10 mouse cellular contexts compared by ENCODE assay signal in the genomic region with DNA sequence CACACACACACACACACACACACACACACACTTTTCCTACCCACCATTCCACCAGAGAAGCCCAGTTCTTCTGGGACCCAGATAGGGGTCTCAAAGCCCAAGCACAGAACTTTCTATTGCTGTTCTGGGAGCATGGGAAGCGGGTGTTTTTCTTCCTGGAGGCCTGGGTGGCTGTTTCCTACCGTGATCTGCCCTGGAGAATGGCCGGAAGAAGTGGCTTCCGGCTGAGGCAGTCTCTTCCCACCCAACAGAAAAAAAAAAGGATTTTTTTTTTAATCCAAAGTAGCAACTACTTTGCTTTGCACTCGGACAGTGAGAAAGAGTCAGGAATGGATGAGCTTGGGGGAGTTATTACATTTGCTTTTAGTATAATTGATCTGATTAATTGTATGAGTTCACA. TPM values are rescaled to one million over a fixed set of nuclear protein-coding genes. Genes with fewer than 3 reads are reported as not detected.
A peak's percentile ranks its signal among the peaks of the same experiment; 100 is the strongest.
DNase-seq lines count a peak whose midpoint lies in the region; ATAC-seq and TF ChIP-seq lines count a peak whose summit lies in the region.
"Had no signal": no experiment of that assay in that cellular context is flagged by ENCODE, and none has a peak within 500 bp of the region (broad histone marks: within the 10 kb centered on the region; RNA-seq: fewer than 3 reads in every experiment).

No protein-coding gene starts in this region.

- H3K9ac ChIP-seq in heart, adult 2 months (ENCODE audit: low read depth, low read length) = peak overlapping the region; percentile 60
- no peak overlapping the region for H3K9ac ChIP-seq in kidney, embryonic 16.5 days (replicated peaks; ENCODE audit: low read length)
- H3K9ac ChIP-seq in midbrain, embryonic 15.5 days = no peak overlapping the region

- H3K27ac ChIP-seq in gastrocnemius, adult 2 months = peak overlapping the region; percentile 85
- peak overlapping the region; percentile 93 for H3K27ac ChIP-seq in heart, adult 2 months
- H3K27ac ChIP-seq in kidney, embryonic 16.5 days (ENCODE audit: low read length) = peak overlapping the region; percentile 80
- no peak overlapping the region for H3K27ac ChIP-seq in midbrain, embryonic 15.5 days

- peaks cover 17% of the 10 kb centered on the region for H3K4me1 ChIP-seq in heart, adult 2 months (ENCODE audit: control insufficient read depth, insufficient read depth, low read length)
- H3K4me1 ChIP-seq in kidney, embryonic 16.5 days (ENCODE audit: insufficient read depth, low read length) = peaks cover 38% of the 10 kb centered on the region
- H3K4me1 ChIP-seq in midbrain, embryonic 15.5 days = no peaks in the 10 kb centered on the region

- TF ChIP-seq EP300 in heart, adult 2 months (IDR thresholded peaks at IDR 0.05; ENCODE audit: insufficient read depth, low read depth, low read length) = peak; percentile 87

- no peak for DNase-seq in gastrocnemius, adult 2 months
- no peak for DNase-seq in gastrocnemius, postnatal 10 days
- DNase-seq in heart, adult 2 months = peak; percentile 57 to 70
- peak; percentile 55 for DNase-seq in lung, postnatal 10 days
- DNase-seq in thymus, postnatal 4 days = no peak
- DNase-seq: layer of hippocampus, adult 9-11 months had no signal

- peak overlapping the region; percentile 23; the same call in 1 of the 2 replicates for H3K4me3 ChIP-seq in gastrocnemius, adult 2 months
- H3K4me3 ChIP-seq in heart, adult 2 months = 0 out of 2 replicates have a peak overlapping the region, but pooled peaks have one; percentile 19
- H3K4me3 ChIP-seq in kidney, embryonic 16.5 days (ENCODE audit: low read length) = no peak overlapping the region
- H3K4me3 ChIP-seq in midbrain, embryonic 15.5 days = no peak overlapping the region

- H3K4me2 ChIP-seq in kidney, embryonic 16.5 days (replicated peaks; ENCODE audit: low read depth, low read length) = peak overlapping the region; percentile 15; the same call in 1 of the 2 replicates
- H3K4me2 ChIP-seq in midbrain, embryonic 15.5 days = no peak overlapping the region

- TF ChIP-seq CTCF in gastrocnemius, adult 2 months (IDR thresholded peaks at IDR 0.05) = no peak
- TF ChIP-seq CTCF in heart, adult 2 months (IDR thresholded peaks at IDR 0.05) = no peak

- H3K36me3 ChIP-seq in heart, adult 2 months (ENCODE audit: control insufficient read depth, insufficient read depth, low read length) = no peaks in the 10 kb centered on the region; the same call in 1 of the 2 replicates
- H3K36me3 ChIP-seq in kidney, embryonic 16.5 days (ENCODE audit: insufficient read depth, low read length) = no peaks in the 10 kb centered on the region
- H3K36me3 ChIP-seq in midbrain, embryonic 15.5 days (replicated peaks) = no peaks in the 10 kb centered on the region

- no peaks in the 10 kb centered on the region for H3K79me2 ChIP-seq in heart, adult 2 months (replicated peaks; ENCODE audit: control insufficient read depth, insufficient read depth, low read length)

- TF ChIP-seq POLR2A in heart, adult 2 months (IDR thresholded peaks at IDR 0.05; ENCODE audit: insufficient read depth, low read depth, low read length) = peak; percentile 70

- intact Hi-C loops in gastrocnemius, adult 2 months (cut with DNase I) = no loop called here
- intact Hi-C loops in heart, adult 2 months (cut with DNase I) = loop anchor here (2.0 to 5.0 kb wide), 2 partner anchors 20 to 163 kb away; no protein-coding TSS in a partner anchor

- H3K9me3 ChIP-seq in kidney, embryonic 16.5 days (ENCODE audit: low read length) = no peaks in the 10 kb centered on the region
- no peaks in the 10 kb centered on the region for H3K9me3 ChIP-seq in midbrain, embryonic 15.5 days

- H3K27me3 ChIP-seq in heart, adult 2 months (ENCODE audit: control insufficient read depth, insufficient read depth, low read length) = no peaks in the 10 kb centered on the region
- no peaks in the 10 kb centered on the region for H3K27me3 ChIP-seq in kidney, embryonic 16.5 days (ENCODE audit: insufficient read depth, low read length)
- no peaks in the 10 kb centered on the region for H3K27me3 ChIP-seq in midbrain, embryonic 15.5 days (replicated peaks)
- H3K27me3 ChIP-seq: Patski had no signal

- no peak for ATAC-seq in kidney, embryonic 16.5 days (ENCODE audit: low FRiP score, low TSS enrichment)
- no peak for ATAC-seq in midbrain, embryonic 15.5 days (replicated peaks)
- ATAC-seq in activated CD4-positive, CD25-positive, alpha-beta regulatory T cell, adult 4 months = no peak
- ATAC-seq: Patski had no signal

- 33% methylated on average over 5 of the region's 5 CpGs for WGBS in heart, adult 2 months
- 48% methylated on average over 5 of the region's 5 CpGs for WGBS in kidney, embryonic 16.5 days
- WGBS in midbrain, embryonic 15.5 days = 86% methylated on average over 5 of the region's 5 CpGs

RNA-seq across cellular contexts. Expression of a gene that starts 22.3 kb away (rescaled TPM):
- 10 to 100 TPM; 25.7 to 46.6 TPM for total RNA-seq in gastrocnemius, adult 2 months (2021)
- 10 to 100 TPM; 80.4 to 90.5 TPM for total RNA-seq in gastrocnemius, postnatal 10 days (2021)
- 10 to 100 TPM; 74.4 to 79.4 TPM for total RNA-seq in heart, adult 2 months (2021)
- 43.3 and 65.0 TPM in 2 replicates for polyA plus RNA-seq in heart, adult 2 months (2012; rRNA removed)
- 130 and 153 TPM in 2 replicates for polyA plus RNA-seq in kidney, embryonic 16.5 days (2015; fragmentation: Nextera tagmentation; extraction: Ambion mirVana)
- 37.1 and 41.4 TPM in 2 replicates for polyA plus RNA-seq in midbrain, embryonic 15.5 days (2015; fragmentation: Nextera tagmentation; extraction: Ambion mirVana)
- polyA plus RNA-seq in activated CD4-positive, CD25-positive, alpha-beta regulatory T cell, adult 4 months (2017; shearing (Covaris generic)) = 100 to 1,000 TPM; 109 to 180 TPM

Comparison
In these comparisons a context has a peak if more than half of its experiments do, and no peak if none do; other contexts are left out.
1. DNase-seq: peak in heart, adult 2 months (2 of 2) and lung, postnatal 10 days (single experiment); none in gastrocnemius, adult 2 months (single experiment), gastrocnemius, postnatal 10 days (single experiment) and thymus, postnatal 4 days (single experiment).
2. H3K4me3 ChIP-seq: peak in gastrocnemius, adult 2 months (single experiment) and heart, adult 2 months (single experiment); none in kidney, embryonic 16.5 days (single experiment) and midbrain, embryonic 15.5 days (single experiment).